Comparison of ENCODE assay signal across 8 mouse cellular contexts in the genomic region with DNA sequence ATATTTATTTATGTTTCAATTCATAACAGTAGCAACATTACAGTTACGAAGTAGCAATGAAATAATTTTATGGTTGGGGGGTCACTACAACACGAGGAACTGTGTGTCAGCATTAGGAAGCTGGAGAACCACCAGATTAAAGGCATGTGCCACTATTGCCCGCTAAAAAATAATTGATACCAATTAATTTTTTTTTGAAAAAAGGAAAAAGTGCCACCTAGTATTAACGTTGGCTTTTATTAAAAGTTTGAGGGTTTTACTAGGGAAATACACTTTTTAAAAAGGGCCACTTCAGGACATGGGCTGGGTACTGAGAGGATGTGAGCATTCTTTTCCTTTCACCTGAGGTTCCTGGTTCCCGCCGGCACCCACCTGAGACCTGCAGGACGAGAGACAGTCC. TPM values are rescaled to one million over a fixed set of nuclear protein-coding genes. Genes with fewer than 3 reads are reported as not detected.
DNase-seq lines count a peak whose midpoint lies in the region; ATAC-seq lines count a peak whose summit lies in the region.

A gene (plus strand): TSS at position 301 of the 400 bp plus-strand sequence.

- H3K4me3 ChIP-seq in intestine, embryonic 15.5 days (replicated peaks), result peak within 1 kb of the TSS; percentile 72
- peak within 1 kb of the TSS; percentile 68 for H3K4me3 ChIP-seq in midbrain, embryonic 11.5 days (ENCODE audit: low read depth, low read length)

- H3K4me1 ChIP-seq in intestine, embryonic 15.5 days (replicated peaks), result peaks cover 8% of the 10 kb centered on the region
- peaks cover 6% of the 10 kb centered on the region; the same call in 1 of the 2 replicates for H3K4me1 ChIP-seq in midbrain, embryonic 11.5 days (ENCODE audit: control insufficient read depth, insufficient read depth, low read length)

- H3K27ac ChIP-seq in intestine, embryonic 15.5 days, result peak within 1 kb of the TSS; percentile 54
- H3K27ac ChIP-seq in midbrain, embryonic 11.5 days (ENCODE audit: low read depth, low read length), result peak within 1 kb of the TSS; percentile 40; the same call in 1 of the 2 replicates

- H3K4me2 ChIP-seq in intestine, embryonic 15.5 days (replicated peaks), result peak within 1 kb of the TSS; percentile 95
- peak within 1 kb of the TSS; percentile 96 for H3K4me2 ChIP-seq in midbrain, embryonic 11.5 days

- no peaks in the 10 kb centered on the region for H3K27me3 ChIP-seq in intestine, embryonic 15.5 days (replicated peaks)
- no peaks in the 10 kb centered on the region for H3K27me3 ChIP-seq in midbrain, embryonic 11.5 days (ENCODE audit: control insufficient read depth, insufficient read depth, low read length)

- H3K9me3 ChIP-seq in intestine, embryonic 15.5 days, result no peaks in the 10 kb centered on the region
- no peaks in the 10 kb centered on the region for H3K9me3 ChIP-seq in midbrain, embryonic 11.5 days (ENCODE audit: control insufficient read depth, low read length)

- H3K36me3 ChIP-seq in intestine, embryonic 15.5 days, result no peaks in the 10 kb centered on the region
- H3K36me3 ChIP-seq in midbrain, embryonic 11.5 days (ENCODE audit: control insufficient read depth, insufficient read depth, low read length), result no peaks in the 10 kb centered on the region

- peak within 1 kb of the TSS; percentile 73 for H3K9ac ChIP-seq in intestine, embryonic 15.5 days
- H3K9ac ChIP-seq in midbrain, embryonic 11.5 days (ENCODE audit: low read length), result peak within 1 kb of the TSS; percentile 79

- DNase-seq in heart, adult 18-20 months, result no peak
- no peak for DNase-seq in heart, adult 11 months
- no peak for DNase-seq in adrenal gland, postnatal 14 days
- no peak for DNase-seq in gastrocnemius, postnatal 10 days
- DNase-seq in midbrain, embryonic 11.5 days (ENCODE audit: low spot score, missing footprints), result no peak
- no peak for DNase-seq in cerebellum, adult 11-12 months
- DNase-seq in thymus, adult 18-20 months, result no peak

- WGBS in intestine, embryonic 15.5 days, result 19% methylated on average over 7 of the region's 7 CpGs
- WGBS in midbrain, embryonic 11.5 days, result 23% methylated on average over 7 of the region's 7 CpGs

- no peak; the same call in 1 of the 2 replicates for ATAC-seq in intestine, embryonic 15.5 days
- no peak for ATAC-seq in midbrain, embryonic 11.5 days (ENCODE audit: low FRiP score)

RNA-seq across cellular contexts. Expression of the gene that starts here (rescaled TPM):
- 10 to 100 TPM; 19.4 to 23.3 TPM for total RNA-seq in heart, adult 18-20 months (2021)
- 21.8 and 25.1 TPM in 2 replicates for total RNA-seq in adrenal gland, postnatal 14 days (2021)
- total RNA-seq in gastrocnemius, postnatal 10 days (2021), result 10 to 100 TPM; 25.9 to 28.9 TPM
- polyA plus RNA-seq in intestine, embryonic 15.5 days (2015; fragmentation: Nextera tagmentation; extraction: Ambion mirVana), result 23.3 and 24.0 TPM in 2 replicates
- polyA plus RNA-seq in midbrain, embryonic 11.5 days (2014; fragmentation: Nextera tagmentation; extraction: Ambion mirVana), result 26.2 and 26.9 TPM in 2 replicates
